Mouse (Mus musculus) brain, embryonic 18.5 days (tissue): ENCODE results near the gene Gli2.

Experiments
- DNase-seq: peaks from one replicate; pipeline ENCODE4 v3.0.0-alpha.2; 2012; ENCODE audit warnings: low read depth, low spot score

Gene Gli2

GRCm38 (mm10) chr1:118799322-118800116 lies 253.9 kb downstream of the Gli2 start:
- no peak for DNase-seq

- DNase-seq: no peak
Observed at GRCm38 (mm10) chr1:118795415-118796167, 257.8 kb downstream of the Gli2 start.

- DNase-seq: no peak
Observed at GRCm38 (mm10) chr1:118789871-118790270, 263.5 kb downstream of the Gli2 start.

GRCm38 (mm10) chr1:118789468-118789867 lies 264.0 kb downstream of the Gli2 start:
- DNase-seq: no peak

- DNase-seq: no peak
Observed at GRCm38 (mm10) chr1:118788813-118789212, 264.6 kb downstream of the Gli2 start.

GRCm38 (mm10) chr1:118787486-118787885 lies 265.9 kb downstream of the Gli2 start:
- DNase-seq: no peak
